Mouse (Mus musculus) brain, embryonic 14.5 days (tissue): ENCODE data around the gene Dnajc6.

Source experiments
- CTCF ChIP-seq: fragments of 200-500 bp; IDR thresholded peaks from 2 replicates; pipeline ENCODE4 v1.5.1; 2012; ENCODE audit warnings: inconsistent platforms, mild to moderate bottlenecking, moderate library complexity, borderline replicate concordance; ENCODE audit not compliant: insufficient read depth, insufficient read length; ENCODE audit errors: extremely low read depth
- POLR2A ChIP-seq: fragments of 200-500 bp; IDR thresholded peaks from 2 replicates; pipeline ENCODE4 v1.6.1; 2012; ENCODE audit warnings: mild to moderate bottlenecking, inconsistent platforms, borderline replicate concordance; ENCODE audit not compliant: poor library complexity, insufficient read depth, insufficient read length, severe bottlenecking; ENCODE audit errors: extremely low read depth

DNA sequence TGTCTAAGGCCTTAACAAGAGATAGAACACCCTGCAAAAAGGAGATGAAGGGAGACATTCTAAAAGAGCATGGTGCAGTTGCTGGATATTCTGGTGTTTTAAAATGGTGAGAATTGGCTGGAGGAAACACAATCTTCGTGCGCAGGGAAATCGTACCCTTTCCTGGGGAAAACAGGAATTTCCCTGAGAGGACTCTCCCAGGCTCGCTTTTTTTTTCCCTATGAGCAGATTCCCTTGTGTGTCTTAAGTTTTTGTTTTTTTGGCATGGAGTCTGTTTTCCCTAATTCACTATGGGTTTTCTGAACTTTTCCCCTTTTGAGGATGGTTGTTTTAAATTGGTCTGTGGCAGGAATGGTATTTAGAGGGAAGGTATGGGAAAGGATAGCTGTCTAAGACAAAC lies 192.8 kb downstream of the Dnajc6 start:
- TF ChIP-seq CTCF: no peak
- TF ChIP-seq POLR2A: no peak
